Mouse (Mus musculus) cerebellum, adult 9-10 months (tissue): ENCODE measurements around the gene Man1b1.
A peak's percentile ranks its signal among the peaks of the same experiment; 100 is the strongest.

ENCODE experiments used
- DNase-seq: peaks from one replicate; pipeline ENCODE4 v3.0.0; 2022

The Man1b1 gene

GRCm38 (mm10) chr2:25332286-25333160 is at the start of gene Man1b1:
Gene Man1b1, plus strand, starts transcription at chr2:25332338.
- DNase-seq = peak; percentile 99

GRCm38 (mm10) chr2:25285551-25285950 is 46.6 kb upstream of the Man1b1 start:
- DNase-seq = no peak

GRCm38 (mm10) chr2:25286314-25286713 is 45.8 kb upstream of the Man1b1 start:
- no peak for DNase-seq

- peak; percentile 71 for DNase-seq
Measured at GRCm38 (mm10) chr2:25286837-25287636, 45.1 kb upstream of the Man1b1 start.

- DNase-seq = peak; percentile 58
Measured at GRCm38 (mm10) chr2:25287927-25288649, 44.0 kb upstream of the Man1b1 start, which contains the start of gene Tmem210. Gene Tmem210, plus strand, starts transcription at chr2:25288145.

- peak; percentile 61 for DNase-seq
Measured at GRCm38 (mm10) chr2:25288734-25289345, 43.3 kb upstream of the Man1b1 start.

GRCm38 (mm10) chr2:25289651-25290050 is 42.5 kb upstream of the Man1b1 start, which contains the start of gene Lrrc26:
Gene Lrrc26, plus strand, starts transcription at chr2:25289915.
- DNase-seq = peak; percentile 88

GRCm38 (mm10) chr2:25290101-25290815 is 41.9 kb upstream of the Man1b1 start:
- peak; percentile 80 for DNase-seq

GRCm38 (mm10) chr2:25290816-25291130 is 41.4 kb upstream of the Man1b1 start:
- peak; percentile 80 for DNase-seq

GRCm38 (mm10) chr2:25291184-25292053 is 40.7 kb upstream of the Man1b1 start:
- peak; percentile 66 for DNase-seq

GRCm38 (mm10) chr2:25292054-25292544 is 40.0 kb upstream of the Man1b1 start:
- DNase-seq = peak; percentile 55

- DNase-seq = peak; percentile 84
Measured at GRCm38 (mm10) chr2:25292856-25293255, 39.3 kb upstream of the Man1b1 start.

- DNase-seq = peak; percentile 62
Measured at GRCm38 (mm10) chr2:25293706-25294105, 38.4 kb upstream of the Man1b1 start.

GRCm38 (mm10) chr2:25297093-25297492 is 35.0 kb upstream of the Man1b1 start:
- peak; percentile 60 for DNase-seq

GRCm38 (mm10) chr2:25298046-25298445 is 34.1 kb upstream of the Man1b1 start:
- DNase-seq = peak; percentile 72

GRCm38 (mm10) chr2:25303452-25303851 is 28.7 kb upstream of the Man1b1 start:
- no peak for DNase-seq

GRCm38 (mm10) chr2:25303931-25304656 is 28.0 kb upstream of the Man1b1 start:
- peak; percentile 92 for DNase-seq

- DNase-seq = no peak
Measured at GRCm38 (mm10) chr2:25304657-25305541, 27.2 kb upstream of the Man1b1 start.
